Mouse (Mus musculus) bone marrow, adult 2 months (tissue): ENCODE measurements around the gene Ifi205. TPM values are rescaled to one million over a fixed set of nuclear protein-coding genes. Genes with fewer than 3 reads are reported as not detected.

ENCODE experiments used
- H3K27ac ChIP-seq: fragments of 200-500 bp; 2 replicates; pipeline ENCODE4 v1.5.1; 2012; ENCODE audit warnings: low read depth, mild to moderate bottlenecking, control low read depth, inconsistent platforms, low read length; ENCODE audit not compliant: control insufficient read depth, poor library complexity, insufficient read depth
- H3K4me1 ChIP-seq: fragments of 200-500 bp; 2 replicates; pipeline ENCODE4 v1.6.1; 2011; ENCODE audit warnings: low read length; ENCODE audit not compliant: control insufficient read depth, insufficient read depth
- H3K4me3 ChIP-seq: fragments of 200-500 bp; replicated peaks from 2 replicates; pipeline ENCODE3; 2011; ENCODE audit warnings: mild to moderate bottlenecking, low read depth, low read length, control low read depth; ENCODE audit not compliant: control insufficient read depth
- CTCF ChIP-seq: fragments of 200-500 bp; IDR thresholded peaks from 2 replicates; pipeline ENCODE4 v1.5.1; 2011; ENCODE audit warnings: low read length, control low read depth; ENCODE audit not compliant: control insufficient read depth, insufficient read depth
- POLR2A ChIP-seq: fragments of 200-500 bp; IDR thresholded peaks from 2 replicates; pipeline ENCODE4 v1.6.1; 2011; ENCODE audit warnings: low read depth, mild to moderate bottlenecking, control low read depth, low read length, borderline replicate concordance; ENCODE audit not compliant: control insufficient read depth
- polyA plus RNA-seq: library from polyadenylated mRNA; stranded (reverse); fragments of >200 nt; gene quantifications from 2 replicates; pipeline ENCODE4 v1.2.4, GENCODE M21; 2011; ENCODE audit warnings: low replicate concordance; ENCODE audit not compliant: missing spikeins, insufficient read depth, insufficient read length

The Ifi205 gene
- polyA plus RNA-seq, 1 experiment = 1.4 TPM

DNA sequence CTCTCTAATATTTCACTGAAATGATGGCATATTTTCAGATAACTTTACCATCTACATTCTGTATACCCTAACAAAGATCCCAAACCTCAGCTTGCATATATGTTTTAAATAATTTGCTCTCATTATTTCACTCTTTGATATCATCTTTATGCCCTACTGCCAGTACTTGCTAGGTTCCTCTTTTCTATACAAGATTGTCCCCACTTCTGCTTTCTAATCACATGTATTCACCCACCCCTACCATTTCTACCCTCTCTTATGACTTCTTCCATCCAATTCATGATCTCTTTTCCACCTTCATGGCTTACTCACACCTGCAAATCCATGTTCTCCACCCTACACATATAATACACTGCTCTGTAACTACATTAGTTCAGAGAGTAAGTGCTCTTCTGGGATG lies 54.0 kb downstream of the Ifi205 start:
- Histone ChIP-seq H3K4me3 (no peak overlapping the region), H3K27ac (no peak overlapping the region)

DNA sequence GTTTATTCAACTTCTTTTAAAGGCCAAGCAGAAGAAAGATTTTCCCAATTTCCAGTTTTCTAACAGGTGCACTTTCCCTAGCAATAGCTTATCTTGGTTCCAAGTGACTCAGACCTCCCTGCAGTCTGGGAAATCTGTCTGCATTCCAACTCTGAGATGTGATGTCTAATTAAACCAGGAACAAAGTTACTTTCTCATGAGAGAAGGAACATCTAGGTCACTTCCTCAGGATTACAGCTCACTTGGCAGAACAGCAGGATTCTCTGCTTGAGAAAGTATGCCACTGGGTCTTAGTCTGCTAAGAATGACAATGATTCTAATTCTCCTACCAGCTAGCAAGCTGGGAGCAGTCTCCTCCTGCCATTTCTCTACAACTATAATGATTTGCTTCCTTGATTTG lies 58.5 kb downstream of the Ifi205 start:
- Histone ChIP-seq H3K4me1 (no peaks in the 10 kb centered on the region), H3K4me3 (no peak overlapping the region), H3K27ac (no peak overlapping the region)
- TF ChIP-seq POLR2A (no peak), CTCF (no peak)

More for the DNA sequence above, 54.0 kb downstream of the Ifi205 start:
- no peaks in the 10 kb centered on the region for H3K4me1 ChIP-seq
- TF ChIP-seq CTCF (no peak), POLR2A (no peak)

Other genes with a start within 250 kb of the Ifi205 start
- 5.0 and 20.2 TPM in 2 replicates for gene Ifi211, start 118.8 kb downstream of the Ifi205 start, polyA plus RNA-seq
- gene Mndal, start 89.3 kb downstream of the Ifi205 start, polyA plus RNA-seq = 74.7 and 117 TPM in 2 replicates
- 18.4 and 39.9 TPM in 2 replicates for gene Ifi203, start 89.1 kb downstream of the Ifi205 start, polyA plus RNA-seq
- 1.5 TPM in 1 of 2 replicates, not detected in the other for gene Ifi202b, start 49.1 kb downstream of the Ifi205 start, polyA plus RNA-seq
- not detected in 2 replicates for gene Olfr433, start 8.9 kb upstream of the Ifi205 start, polyA plus RNA-seq
- 0.29 TPM in 1 of 2 replicates, not detected in the other for gene Olfr432, start 17.4 kb upstream of the Ifi205 start, polyA plus RNA-seq
- gene Olfr430, start 34.8 kb upstream of the Ifi205 start, polyA plus RNA-seq = not detected in 2 replicates
- not detected in 2 replicates for gene Olfr429, start 52.5 kb upstream of the Ifi205 start, polyA plus RNA-seq
- gene Olfr427, start 65.1 kb upstream of the Ifi205 start, polyA plus RNA-seq = not detected in 2 replicates
- not detected in 2 replicates for gene Olfr231, start 89.4 kb upstream of the Ifi205 start, polyA plus RNA-seq
- gene Olfr424, start 99.7 kb upstream of the Ifi205 start, polyA plus RNA-seq = not detected in 2 replicates
- gene Olfr420, start 123.8 kb upstream of the Ifi205 start, polyA plus RNA-seq = not detected in 2 replicates
- 47.1 and 68.7 TPM in 2 replicates for gene Spta1, start 141.0 kb upstream of the Ifi205 start, polyA plus RNA-seq
- not detected in 2 replicates for gene Olfr419, start 220.3 kb upstream of the Ifi205 start, polyA plus RNA-seq